Mouse (Mus musculus) megakaryocyte, embryonic 14.5 days (primary cell): ENCODE data around the gene Bhlhe41.

Source experiments
- FLI1 ChIP-seq: IDR thresholded peaks from 2 replicates; pipeline ENCODE4 v1.6.1; 2012; ENCODE audit warnings: low read length, inconsistent platforms, mixed read lengths
- GATA1 ChIP-seq: IDR thresholded peaks from 3 replicates; pipeline ENCODE4 v1.6.1; 2012; ENCODE audit warnings: mixed read lengths, low read length, inconsistent platforms, borderline replicate concordance

DNA sequence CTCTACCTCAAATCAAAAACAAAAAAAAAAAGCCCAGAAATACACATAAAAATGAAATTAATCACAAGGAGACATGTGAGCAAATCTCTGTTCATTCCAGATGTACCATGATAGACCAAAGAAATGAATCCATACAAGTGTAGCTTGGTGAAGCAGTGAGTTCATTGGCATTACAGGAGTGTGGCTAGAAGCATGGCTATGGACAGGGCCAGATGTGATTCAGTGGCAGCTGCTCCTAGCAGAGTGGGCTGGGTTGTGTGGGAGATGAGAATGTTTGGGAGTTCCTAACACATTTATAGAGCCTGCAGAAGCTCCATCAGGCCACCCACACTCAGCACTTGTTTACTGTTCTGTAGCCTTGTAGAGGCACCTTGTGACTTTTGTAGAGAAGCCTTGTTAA is 46.9 kb upstream of the Bhlhe41 start:
- TF ChIP-seq GATA1 (no peak), FLI1 (no peak)
